Mouse (Mus musculus) G1E (cell line): ENCODE measurements around the gene Crlf1.

Source experiments
- CTCF ChIP-seq: IDR thresholded peaks from 2 replicates; pipeline ENCODE4 v1.5.1; 2012; ENCODE audit warnings: low read depth, low read length, inconsistent platforms, mixed read lengths
- GATA1 ChIP-seq: IDR thresholded peaks from 2 replicates; pipeline ENCODE4 v1.6.1; 2012; ENCODE audit warnings: borderline replicate concordance, low read length, inconsistent platforms, mixed read lengths
- POLR2AphosphoS5 ChIP-seq: IDR thresholded peaks from 2 replicates; pipeline ENCODE4 v1.6.1; 2012; ENCODE audit warnings: low read depth, low read length, inconsistent platforms; ENCODE audit not compliant: insufficient replicate concordance

DNA sequence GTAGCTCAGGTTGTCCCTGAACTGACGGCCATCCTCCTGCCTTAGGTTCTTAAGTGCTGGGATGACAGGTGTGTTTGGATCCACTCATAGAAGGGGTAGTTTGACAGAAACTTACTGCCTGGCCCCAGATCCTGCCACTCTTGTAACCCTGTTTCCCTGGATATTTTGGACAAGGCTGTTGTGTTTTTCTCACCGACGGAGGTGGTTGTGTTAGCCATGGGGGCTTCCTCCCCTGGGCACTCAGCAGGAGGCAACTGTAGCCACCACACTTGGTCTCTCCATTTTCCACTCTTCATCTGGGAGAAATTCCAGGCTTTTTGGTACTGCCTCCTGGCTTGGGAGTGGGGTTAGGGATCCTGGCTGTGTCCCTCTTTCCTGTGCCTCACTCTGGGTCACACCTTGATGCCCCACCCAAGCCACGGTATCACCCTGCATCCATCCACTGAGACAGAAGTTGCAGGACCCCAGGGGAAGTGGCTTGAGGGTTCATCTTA lies 47.1 kb downstream of the Crlf1 start:
- TF ChIP-seq CTCF (no peak), GATA1 (no peak), POLR2AphosphoS5 (no peak)
